Mouse (Mus musculus) brain, embryonic 14.5 days (tissue): ENCODE data around the gene Atp2a1.

Experiments
- CTCF ChIP-seq: fragments of 200-500 bp; IDR thresholded peaks from 2 replicates; pipeline ENCODE4 v1.5.1; 2012; ENCODE audit warnings: inconsistent platforms, mild to moderate bottlenecking, moderate library complexity, borderline replicate concordance; ENCODE audit not compliant: insufficient read depth, insufficient read length; ENCODE audit errors: extremely low read depth
- POLR2A ChIP-seq: fragments of 200-500 bp; IDR thresholded peaks from 2 replicates; pipeline ENCODE4 v1.6.1; 2012; ENCODE audit warnings: mild to moderate bottlenecking, inconsistent platforms, borderline replicate concordance; ENCODE audit not compliant: poor library complexity, insufficient read depth, insufficient read length, severe bottlenecking; ENCODE audit errors: extremely low read depth

DNA sequence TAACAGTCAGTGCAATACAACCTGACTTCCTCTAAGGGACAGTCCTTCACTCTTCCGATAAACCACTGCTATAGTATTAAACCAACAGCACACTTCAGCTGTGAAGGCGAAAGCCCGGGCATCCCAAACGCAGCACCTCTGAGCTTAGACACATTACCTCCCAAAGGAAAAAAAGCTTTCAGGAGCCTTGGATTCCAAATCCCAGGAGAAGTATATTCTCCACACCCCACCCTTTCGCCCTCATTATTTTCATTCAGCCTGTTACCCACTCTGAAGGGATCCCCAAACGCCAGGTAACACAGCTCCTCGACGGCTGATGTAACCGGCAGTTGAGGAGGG is 38.7 kb upstream of the Atp2a1 start:
- TF ChIP-seq CTCF: no peak
- no peak for TF ChIP-seq POLR2A
